Mouse (Mus musculus) adrenal gland, adult 8-10 months (tissue): ENCODE data around the gene Cenpj. TPM values are rescaled to one million over a fixed set of nuclear protein-coding genes. Genes with fewer than 3 reads are reported as not detected.

ENCODE experiments used
- DNase-seq: peaks from one replicate; pipeline ENCODE4 v3.0.0; 2022
- total RNA-seq, 4 experiments: library from RNA; stranded (reverse); gene quantifications; 2 replicates each; pipeline ENCODE4 v1.2.4; 2022

Gene Cenpj
- total RNA-seq, 4 experiments from 2014 or later: 8.0 to 14.9 (median 11.5) TPM

- no peak for DNase-seq
Observed at GRCm38 (mm10) chr14:56544946-56545345, 30.3 kb downstream of the Cenpj start.

GRCm38 (mm10) chr14:56530788-56531187 is 44.4 kb downstream of the Cenpj start:
- no peak for DNase-seq

GRCm38 (mm10) chr14:56514775-56515174 is 60.5 kb downstream of the Cenpj start:
- DNase-seq: no peak

- no peak for DNase-seq
Observed at GRCm38 (mm10) chr14:56512084-56512483, 63.1 kb downstream of the Cenpj start.

- DNase-seq: no peak
Observed at GRCm38 (mm10) chr14:56506743-56507142, 68.5 kb downstream of the Cenpj start.

- DNase-seq: no peak
Observed at GRCm38 (mm10) chr14:56502407-56502806, 72.8 kb downstream of the Cenpj start.

GRCm38 (mm10) chr14:56489806-56490205 is 85.4 kb downstream of the Cenpj start:
- no peak for DNase-seq

Other genes starting within 250 kb of the Cenpj start
- gene Atp12a, start 210.4 kb downstream of the Cenpj start, total RNA-seq: 1 to 10 TPM in 1 of 4 experiments, under 1 TPM in 1, not detected in 2; 0.10 to 1.0 TPM
- gene Rnf17, start 172.8 kb downstream of the Cenpj start, total RNA-seq: 1 to 10 TPM in 2 of 4 experiments, under 1 TPM in 2; 0.59 to 1.9 (median 1.2) TPM
- gene Parp4, start 194 bp upstream of the Cenpj start, total RNA-seq: 10 to 100 TPM; 44.6 to 51.9 (median 48.5) TPM
- 10 to 100 TPM; 24.7 to 44.6 (median 35.9) TPM for gene Mphosph8, start 92.8 kb upstream of the Cenpj start, total RNA-seq
- gene Pspc1, start 202.9 kb upstream of the Cenpj start, total RNA-seq: 10 to 100 TPM; 21.5 to 40.4 (median 28.4) TPM
- 10 to 100 TPM; 30.8 to 48.2 (median 40.5) TPM for gene Zmym5, start 236.3 kb upstream of the Cenpj start, total RNA-seq